Mouse (Mus musculus) CH12.LX (cell line): ENCODE results near the gene Dnajc7. TPM values are rescaled to one million over a fixed set of nuclear protein-coding genes. Genes with fewer than 3 reads are reported as not detected.

Experiments used
- DNase-seq: peaks from one replicate; pipeline ENCODE4 v3.0.0-alpha.2; 2013; ENCODE audit errors: extremely low read depth
- H3K27ac ChIP-seq: 2 replicates; pipeline ENCODE4 v1.5.1; 2012; ENCODE audit warnings: low read depth, mild to moderate bottlenecking, control low read depth, moderate library complexity; ENCODE audit not compliant: insufficient read depth
- H3K27me3 ChIP-seq: replicated peaks from 2 replicates; pipeline ENCODE3; 2012; ENCODE audit warnings: inconsistent platforms
- H3K36me3 ChIP-seq, 2 experiments: replicated peaks in 1 of 2; 2 replicates each; pipeline versions ENCODE3 to v1.6.1; 2012; ENCODE audit warnings: inconsistent platforms in 1 of 2, low read length in 1 of 2, mild to moderate bottlenecking in 1 of 2, mixed read lengths in 1 of 2, moderate library complexity in 1 of 2; ENCODE audit not compliant: control insufficient read depth in 1 of 2, insufficient read depth in 1 of 2
- H3K4me1 ChIP-seq, 2 experiments: 2 replicates each; pipeline ENCODE4 v1.6.1; 2012; ENCODE audit warnings: inconsistent platforms in 1 of 2, moderate library complexity in 1 of 2; ENCODE audit not compliant: insufficient read depth in 2 of 2, control insufficient read depth in 1 of 2
- H3K4me2 ChIP-seq: 2 replicates; pipeline ENCODE4 v1.6.1; 2012; ENCODE audit warnings: low read depth, mild to moderate bottlenecking, control low read depth; ENCODE audit not compliant: poor library complexity, insufficient read depth, severe bottlenecking
- H3K4me3 ChIP-seq, 3 experiments: fragments of 150-350 bp in 1 of 3; sonication (generic) in 1 of 3; replicated peaks in 1 of 3; 2 replicates each; pipeline versions ENCODE3 to v1.5.1; 2011 to 2012; ENCODE audit warnings: low read depth in 2 of 3, low read length in 2 of 3, mild to moderate bottlenecking in 2 of 3, moderate library complexity in 2 of 3, control low read depth in 1 of 3, improper control_type of control experiment in 1 of 3, inconsistent platforms in 1 of 3, mixed read lengths in 1 of 3; ENCODE audit not compliant: poor library complexity in 1 of 3
- H3K79me2 ChIP-seq: replicated peaks from 2 replicates; pipeline ENCODE4 v1.6.1; 2012; ENCODE audit warnings: mild to moderate bottlenecking, moderate library complexity; ENCODE audit not compliant: control insufficient read depth, poor library complexity, insufficient read depth, severe bottlenecking; ENCODE audit errors: extremely low read depth
- H3K9ac ChIP-seq: 2 replicates; pipeline ENCODE4 v1.6.1; 2012; ENCODE audit warnings: low read depth, mild to moderate bottlenecking, control low read depth, moderate library complexity; ENCODE audit not compliant: insufficient read depth
- H3K9me3 ChIP-seq: replicated peaks from 2 replicates; pipeline ENCODE3; 2012; ENCODE audit warnings: low read length, inconsistent platforms, mixed read lengths
- BHLHE40 ChIP-seq: IDR thresholded peaks from 2 replicates; pipeline ENCODE4 v1.6.1; 2011; ENCODE audit warnings: mild to moderate bottlenecking, low read depth, low read length, improper control_type of control experiment
- CHD1 ChIP-seq: IDR thresholded peaks from 2 replicates; pipeline ENCODE4 v1.6.1; 2012; ENCODE audit warnings: low read depth, low read length, improper control_type of control experiment, inconsistent platforms
- CTCF ChIP-seq, 2 experiments: IDR thresholded peaks in 1 of 2; conservative IDR thresholded peaks in 1 of 2; 2 replicates each; pipeline ENCODE4 v1.5.1; 2011 to 2012; ENCODE audit warnings: low read depth in 2 of 2, low read length in 2 of 2, improper control_type of control experiment in 1 of 2, inconsistent platforms in 1 of 2, mild to moderate bottlenecking in 1 of 2, moderate library complexity in 1 of 2
- ETS1 ChIP-seq: conservative IDR thresholded peaks from 2 replicates; pipeline ENCODE4 v1.6.1; 2012; ENCODE audit warnings: low read depth, mild to moderate bottlenecking, inconsistent platforms, low read length, improper control_type of control experiment, moderate library complexity
- HCFC1 ChIP-seq: IDR thresholded peaks from 2 replicates; pipeline ENCODE4 v1.6.1; 2012; ENCODE audit warnings: low read depth, mild to moderate bottlenecking, inconsistent platforms, low read length, improper control_type of control experiment
- IRF4 ChIP-seq: IDR thresholded peaks from 2 replicates; pipeline ENCODE4 v1.6.1; 2014; ENCODE audit warnings: low read depth, mild to moderate bottlenecking, inconsistent platforms, low read length, improper control_type of control experiment
- MAFK ChIP-seq: IDR thresholded peaks from 2 replicates; pipeline ENCODE4 v1.6.1; 2011; ENCODE audit warnings: low read length, improper control_type of control experiment; ENCODE audit not compliant: insufficient replicate concordance
- MAX ChIP-seq: IDR thresholded peaks from 2 replicates; pipeline ENCODE4 v1.6.1; 2011; ENCODE audit warnings: low read length, improper control_type of control experiment
- MEF2A ChIP-seq: IDR thresholded peaks from 2 replicates; pipeline ENCODE4 v1.6.1; 2014; ENCODE audit warnings: low read depth, mild to moderate bottlenecking, inconsistent platforms, low read length, improper control_type of control experiment, borderline replicate concordance
- MYC ChIP-seq: IDR thresholded peaks from 2 replicates; pipeline ENCODE4 v1.6.1; 2011; ENCODE audit warnings: low read depth, mild to moderate bottlenecking, improper control_type of control experiment, low read length
- NRF1 ChIP-seq: IDR thresholded peaks from 2 replicates; pipeline ENCODE4 v1.6.1; 2014; ENCODE audit warnings: low read depth, mild to moderate bottlenecking, inconsistent platforms, low read length, improper control_type of control experiment, moderate library complexity
- PAX5 ChIP-seq: IDR thresholded peaks from 2 replicates; pipeline ENCODE4 v1.6.1; 2012; ENCODE audit warnings: low read length, inconsistent platforms, mixed read lengths
- POLR2A ChIP-seq: IDR thresholded peaks from 2 replicates; pipeline ENCODE4 v1.6.1; 2011; ENCODE audit warnings: low read depth, mild to moderate bottlenecking, improper control_type of control experiment, low read length
- SIN3A ChIP-seq: IDR thresholded peaks from 2 replicates; pipeline ENCODE4 v1.6.1; 2012; ENCODE audit warnings: low read length, improper control_type of control experiment, inconsistent platforms
- SMC3 ChIP-seq: IDR thresholded peaks from 2 replicates; pipeline ENCODE4 v1.6.1; 2011; ENCODE audit warnings: low read depth, low read length, improper control_type of control experiment
- TBP ChIP-seq: conservative IDR thresholded peaks from 2 replicates; pipeline ENCODE4 v1.6.1; 2011; ENCODE audit warnings: low read depth, low read length, improper control_type of control experiment
- TCF12 ChIP-seq: IDR thresholded peaks from 2 replicates; pipeline ENCODE4 v1.6.1; 2014; ENCODE audit warnings: low read depth, mild to moderate bottlenecking, inconsistent platforms, low read length, improper control_type of control experiment
- UBTF ChIP-seq: IDR thresholded peaks from 2 replicates; pipeline ENCODE4 v1.6.1; 2012; ENCODE audit warnings: low read depth, mild to moderate bottlenecking, inconsistent platforms, low read length, improper control_type of control experiment, moderate library complexity
- USF2 ChIP-seq: conservative IDR thresholded peaks from 2 replicates; pipeline ENCODE4 v1.6.1; 2011; ENCODE audit warnings: low read depth, low read length, improper control_type of control experiment
- ZC3H11A ChIP-seq: IDR thresholded peaks from 2 replicates; pipeline ENCODE4 v1.6.1; 2012; ENCODE audit warnings: low read depth, mild to moderate bottlenecking, inconsistent platforms, low read length, improper control_type of control experiment
- ZMIZ1 ChIP-seq: IDR thresholded peaks from 2 replicates; pipeline ENCODE4 v1.6.1; 2012; ENCODE audit warnings: low read depth, mild to moderate bottlenecking, inconsistent platforms, low read length, improper control_type of control experiment
- ZNF384 ChIP-seq: IDR thresholded peaks from 2 replicates; pipeline ENCODE4 v1.6.1; 2012; ENCODE audit warnings: low read depth, low read length, improper control_type of control experiment, inconsistent platforms
- dilution Hi-C: fragments of 300-500 bp; cut with MboI; formaldehyde crosslinking; loops from 2 replicates; pipeline ENCODE4 v1.14.3; 2020; ENCODE audit warnings: low sequenced_read_pairs; ENCODE audit not compliant: extremely low pct_unique_long_range_greater_than_20kb, extremely low pct_ligation_motif_present
- in situ Hi-C: fragments of 300-500 bp; cut with MboI; formaldehyde crosslinking; loops from 3 replicates; pipeline ENCODE4 v1.14.3; 2019; ENCODE audit warnings: low sequenced_read_pairs, low pct_ligation_motif_present, low pct_unique_long_range_greater_than_20kb, mixed read lengths
- polyA plus RNA-seq: library from polyadenylated mRNA; unstranded; fragments of >175 nt; gene quantifications from 2 replicates; pipeline ENCODE4 v1.2.1, GENCODE M21; 2012; ENCODE audit warnings: low read depth; ENCODE audit not compliant: insufficient read length
- total RNA-seq, 2 experiments: library from RNA; depleted of rRNA; stranded (reverse); fragments of 300-350 nt in 1 of 2; fragments of >200 nt in 1 of 2; gene quantifications; 2 replicates each; pipeline ENCODE4 v1.2.3; 2012 to 2014

The Dnajc7 gene
- total and polyA plus RNA-seq, 3 experiments = 123 to 455 (median 249) TPM

DNA sequence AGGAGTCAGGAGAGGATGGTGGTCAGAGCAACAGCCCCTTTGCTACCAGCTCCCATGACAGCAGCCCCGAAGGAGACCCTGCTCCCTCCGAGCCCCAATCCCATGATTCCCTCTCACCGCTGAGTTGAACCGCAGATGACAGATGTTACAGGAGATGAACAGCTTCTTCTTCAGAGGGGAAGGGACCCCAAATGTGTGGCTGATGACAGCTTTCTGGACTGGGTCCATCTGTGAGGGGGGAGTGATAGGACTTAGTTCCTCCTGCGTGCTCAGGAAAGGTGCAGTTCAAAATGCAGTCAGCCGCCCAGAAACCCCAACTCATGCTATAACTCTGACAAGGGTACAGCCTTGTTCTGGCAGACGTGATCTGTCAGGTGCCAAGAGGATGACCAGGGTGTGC, 14.6 kb upstream of the Dnajc7 start:
- peaks cover 1 to 3% of the 10 kb centered on the region in 2 experiments; a peak in 1 of 4 replicates for H3K4me1 ChIP-seq
- H3K9me3 ChIP-seq = no peaks in the 10 kb centered on the region
- TF ChIP-seq IRF4 = no peak
- no peak for TF ChIP-seq POLR2A
- no peak for TF ChIP-seq USF2
- TF ChIP-seq SMC3 = no peak
- no peak for TF ChIP-seq MAX
- no peak for TF ChIP-seq CHD1
- TF ChIP-seq TBP = no peak
- TF ChIP-seq ZNF384 = no peak
- no peak for TF ChIP-seq PAX5
- TF ChIP-seq SIN3A = no peak
- no peak for TF ChIP-seq CTCF (conservative IDR thresholded peaks at IDR 0.05 in 1 of 2, IDR thresholded peaks at IDR 0.05 in 1 of 2; ENCODE audit: low read depth in 2 of 2, low read length in 2 of 2)
- no peak for TF ChIP-seq MEF2A
- TF ChIP-seq HCFC1 = no peak
- no peak for TF ChIP-seq UBTF
- no peak for TF ChIP-seq MAFK
- TF ChIP-seq ETS1 = no peak
- no peak for TF ChIP-seq ZC3H11A
- TF ChIP-seq TCF12 = no peak
- TF ChIP-seq MYC = no peak
- dilution Hi-C loops = no loop called here
- no peak overlapping the region for H3K9ac ChIP-seq
- H3K79me2 ChIP-seq = no peaks in the 10 kb centered on the region
- in situ Hi-C loops = no loop called here
- H3K4me3 ChIP-seq = no peak overlapping the region
- H3K4me2 ChIP-seq = no peak overlapping the region
- H3K27ac ChIP-seq = no peak overlapping the region
- no peaks in the 10 kb centered on the region for H3K36me3 ChIP-seq
- peaks cover 32% of the 10 kb centered on the region for H3K27me3 ChIP-seq
- no peak for DNase-seq

DNA sequence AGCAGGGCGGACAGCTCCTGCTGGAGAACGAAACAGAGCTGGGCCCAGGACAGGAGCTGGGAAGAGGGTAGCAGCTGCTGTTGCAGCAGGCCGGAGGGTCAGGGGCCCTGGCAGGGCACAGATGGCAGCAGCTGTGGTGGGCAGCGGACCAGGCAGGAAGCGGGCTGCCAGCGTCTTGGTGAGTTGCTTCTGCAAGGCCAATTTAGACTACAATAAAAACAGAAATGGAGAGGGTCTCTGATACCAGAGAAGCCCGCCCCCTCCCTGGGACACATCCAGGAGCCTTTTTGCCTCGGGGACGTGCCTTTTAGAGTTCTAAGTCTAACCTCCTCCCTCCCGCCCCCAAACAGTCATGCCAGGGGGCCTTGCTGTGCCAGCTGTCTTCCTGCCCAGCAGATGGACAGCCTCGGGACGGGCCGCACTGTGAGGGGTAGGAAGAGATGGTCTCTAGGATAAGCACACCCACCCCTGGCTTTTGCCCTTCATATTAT, 8.9 kb upstream of the Dnajc7 start:
- H3K4me1 ChIP-seq = peaks cover 32 to 57% of the 10 kb centered on the region in 2 experiments

More for the DNA sequence above, 8.9 kb upstream of the Dnajc7 start:
- Histone ChIP-seq H3K36me3 (peaks cover 22 to 34% of the 10 kb centered on the region in 2 experiments), H3K9me3 (no peaks in the 10 kb centered on the region), H3K27ac (no peak overlapping the region), H3K79me2 (no peaks in the 10 kb centered on the region; the same call in 1 of the 2 replicates), H3K9ac (no peak overlapping the region)
- dilution Hi-C loops (no loop called here), in situ Hi-C loops (loop anchor here (5.0 kb wide), 1 partner anchor 68 kb away; no protein-coding TSS in a partner anchor)
- DNase-seq = no peak
- TF ChIP-seq NRF1 (no peak), ETS1 (no peak), BHLHE40 (no peak), TBP (no peak), ZMIZ1 (no peak), ZC3H11A (no peak)
- TF ChIP-seq, all 38 proteins: peak for 0
- Histone ChIP-seq H3K4me3 (no peak overlapping the region), H3K27me3 (peaks cover 19% of the 10 kb centered on the region), H3K4me2 (no peak overlapping the region)
